Mouse (Mus musculus) kidney, adult 11 months (tissue): ENCODE results near the gene Kifc1.

Experiments
- DNase-seq: peaks from one replicate; pipeline ENCODE4 v3.0.0; 2022

Gene Kifc1

GRCm38 (mm10) chr17:33828892-33829291 lies 61.6 kb downstream of the Kifc1 start:
- DNase-seq = peak; percentile 90

GRCm38 (mm10) chr17:33826850-33827249 lies 63.6 kb downstream of the Kifc1 start:
- peak; percentile 57 for DNase-seq
